Mouse (Mus musculus): ENCODE results near the gene Arhgap27. TPM values are rescaled to one million over a fixed set of nuclear protein-coding genes. Genes with fewer than 3 reads are reported as not detected.

Arhgap27 gene
- total and polyA plus RNA-seq, 2 experiments from 2014 or later: 4.8 to 5.6 TPM

GRCm38 (mm10) chr11:103406551-103406950, 43.1 kb upstream of the Arhgap27 start:
- Histone ChIP-seq H3K36me3 (ENCODE audit: insufficient read depth) (peaks cover 11% of the 10 kb centered on the region; the same call in 1 of the 2 replicates), H3K9me3 (ENCODE audit: low read length) (no peaks in the 10 kb centered on the region), H3K27ac (ENCODE audit: low read depth, low read length) (no peak overlapping the region), H3K27me3 (ENCODE audit: insufficient read depth, low read length) (no peaks in the 10 kb centered on the region), H3K4me1 (ENCODE audit: insufficient read depth) (peaks cover 4% of the 10 kb centered on the region; the same call in 1 of the 2 replicates), H3K4me2 (ENCODE audit: low read depth) (no peak overlapping the region), H3K9ac (no peak overlapping the region), H3K4me3 (ENCODE audit: low read depth, low read length) (no peak overlapping the region)
- WGBS: 71% methylated on average over 7 of the region's 7 CpGs
- TF ChIP-seq CTCF (IDR thresholded peaks at IDR 0.05; ENCODE audit: low read depth): no peak
- DNase-seq (no peak), ATAC-seq (no peak)

GRCm38 (mm10) chr11:103405814-103406213, 42.3 kb upstream of the Arhgap27 start:
- Histone ChIP-seq H3K9ac (no peak overlapping the region), H3K4me1 (ENCODE audit: insufficient read depth) (no peaks in the 10 kb centered on the region), H3K9me3 (ENCODE audit: low read length) (no peaks in the 10 kb centered on the region), H3K27me3 (ENCODE audit: insufficient read depth, low read length) (no peaks in the 10 kb centered on the region), H3K4me3 (ENCODE audit: low read depth, low read length) (no peak overlapping the region), H3K27ac (ENCODE audit: low read depth, low read length) (no peak overlapping the region), H3K4me2 (ENCODE audit: low read depth) (no peak overlapping the region), H3K36me3 (ENCODE audit: insufficient read depth) (peaks cover 11% of the 10 kb centered on the region; the same call in 1 of the 2 replicates)
- 89% methylated on average over 1 of the region's 1 CpGs for WGBS
- no peak for DNase-seq
- no peak for ATAC-seq
- no peak for TF ChIP-seq CTCF (IDR thresholded peaks at IDR 0.05; ENCODE audit: low read depth)

- Histone ChIP-seq H3K36me3 (ENCODE audit: insufficient read depth) (peaks cover 11% of the 10 kb centered on the region; the same call in 1 of the 2 replicates), H3K27me3 (ENCODE audit: insufficient read depth, low read length) (no peaks in the 10 kb centered on the region), H3K9ac (no peak overlapping the region), H3K4me2 (ENCODE audit: low read depth) (no peak overlapping the region), H3K9me3 (ENCODE audit: low read length) (no peaks in the 10 kb centered on the region), H3K4me1 (ENCODE audit: insufficient read depth) (no peaks in the 10 kb centered on the region), H3K27ac (ENCODE audit: low read depth, low read length) (no peak overlapping the region), H3K4me3 (ENCODE audit: low read depth, low read length) (no peak overlapping the region)
- ATAC-seq (no peak), DNase-seq (no peak)
- no peak for TF ChIP-seq CTCF (IDR thresholded peaks at IDR 0.05; ENCODE audit: low read depth)
Measured at GRCm38 (mm10) chr11:103404618-103405017, 41.1 kb upstream of the Arhgap27 start.

- Histone ChIP-seq H3K4me2 (ENCODE audit: low read depth) (no peak overlapping the region), H3K4me1 (ENCODE audit: insufficient read depth) (no peaks in the 10 kb centered on the region), H3K4me3 (ENCODE audit: low read depth, low read length) (no peak overlapping the region), H3K27ac (ENCODE audit: low read depth, low read length) (no peak overlapping the region), H3K9me3 (ENCODE audit: low read length) (no peaks in the 10 kb centered on the region), H3K27me3 (ENCODE audit: insufficient read depth, low read length) (no peaks in the 10 kb centered on the region), H3K9ac (no peak overlapping the region), H3K36me3 (ENCODE audit: insufficient read depth) (peaks cover 11% of the 10 kb centered on the region; the same call in 1 of the 2 replicates)
- ATAC-seq (no peak), DNase-seq (no peak)
- 71% methylated on average over 4 of the region's 4 CpGs for WGBS
- TF ChIP-seq CTCF (IDR thresholded peaks at IDR 0.05; ENCODE audit: low read depth): no peak
Measured at GRCm38 (mm10) chr11:103403776-103404175, 40.3 kb upstream of the Arhgap27 start.

- DNase-seq: no peak
Measured at GRCm38 (mm10) chr11:103402738-103403137, 39.2 kb upstream of the Arhgap27 start.

GRCm38 (mm10) chr11:103402198-103402597, 38.7 kb upstream of the Arhgap27 start:
- H3K36me3 ChIP-seq (ENCODE audit: insufficient read depth): peaks cover 11% of the 10 kb centered on the region; the same call in 1 of the 2 replicates
- no peak overlapping the region for H3K4me2 ChIP-seq (ENCODE audit: low read depth)
- 50% methylated on average over 2 of the region's 2 CpGs for WGBS
- peak; percentile 64 for TF ChIP-seq CTCF (IDR thresholded peaks at IDR 0.05; ENCODE audit: low read depth)
- H3K9me3 ChIP-seq (ENCODE audit: low read length): no peaks in the 10 kb centered on the region
- ATAC-seq (no peak), DNase-seq (no peak)
- H3K4me3 ChIP-seq (ENCODE audit: low read depth, low read length): no peak overlapping the region
- H3K27me3 ChIP-seq (ENCODE audit: insufficient read depth, low read length): no peaks in the 10 kb centered on the region
- no peak overlapping the region for H3K27ac ChIP-seq (ENCODE audit: low read depth, low read length)
- no peaks in the 10 kb centered on the region for H3K4me1 ChIP-seq (ENCODE audit: insufficient read depth)
- no peak overlapping the region for H3K9ac ChIP-seq

More at GRCm38 (mm10) chr11:103402738-103403137, 39.2 kb upstream of the Arhgap27 start:
- 82% methylated on average over 5 of the region's 5 CpGs for WGBS
- H3K27me3 ChIP-seq (ENCODE audit: insufficient read depth, low read length): no peaks in the 10 kb centered on the region
- H3K9me3 ChIP-seq (ENCODE audit: low read length): no peaks in the 10 kb centered on the region
- no peak overlapping the region for H3K4me2 ChIP-seq (ENCODE audit: low read depth)
- H3K36me3 ChIP-seq (ENCODE audit: insufficient read depth): peaks cover 11% of the 10 kb centered on the region; the same call in 1 of the 2 replicates
- H3K9ac ChIP-seq: no peak overlapping the region
- no peak overlapping the region for H3K27ac ChIP-seq (ENCODE audit: low read depth, low read length)
- TF ChIP-seq CTCF (IDR thresholded peaks at IDR 0.05; ENCODE audit: low read depth): no peak
- no peak for ATAC-seq
- no peak overlapping the region for H3K4me3 ChIP-seq (ENCODE audit: low read depth, low read length)
- no peaks in the 10 kb centered on the region for H3K4me1 ChIP-seq (ENCODE audit: insufficient read depth)

GRCm38 (mm10) chr11:103399986-103400385, 36.5 kb upstream of the Arhgap27 start:
- no peak overlapping the region for H3K27ac ChIP-seq (ENCODE audit: low read depth, low read length)
- 83% methylated on average over 4 of the region's 4 CpGs for WGBS
- peaks cover 32% of the 10 kb centered on the region for H3K36me3 ChIP-seq (ENCODE audit: insufficient read depth)
- no peaks in the 10 kb centered on the region for H3K9me3 ChIP-seq (ENCODE audit: low read length)
- H3K4me2 ChIP-seq (ENCODE audit: low read depth): no peak overlapping the region
- ATAC-seq (no peak), DNase-seq (no peak)
- H3K27me3 ChIP-seq (ENCODE audit: insufficient read depth, low read length): no peaks in the 10 kb centered on the region
- H3K4me3 ChIP-seq (ENCODE audit: low read depth, low read length): no peak overlapping the region
- no peak overlapping the region for H3K9ac ChIP-seq
- no peaks in the 10 kb centered on the region for H3K4me1 ChIP-seq (ENCODE audit: insufficient read depth)
- TF ChIP-seq CTCF (IDR thresholded peaks at IDR 0.05; ENCODE audit: low read depth): no peak

Measured in forebrain, postnatal 0 days (tissue).